Mouse (Mus musculus): ENCODE results near the gene Ccdc162. TPM values are rescaled to one million over a fixed set of nuclear protein-coding genes. Genes with fewer than 3 reads are reported as not detected.

Ccdc162 gene
- polyA plus RNA-seq, 1 experiment = 5.0 TPM

GRCm38 (mm10) chr10:41520410-41520673, 196.1 kb downstream of the Ccdc162 start:
- peaks cover 59% of the 10 kb centered on the region for H3K79me2 ChIP-seq (ENCODE audit: control insufficient read depth, insufficient read depth)
- H3K36me3 ChIP-seq (ENCODE audit: control insufficient read depth, insufficient read depth) = peaks cover 16% of the 10 kb centered on the region
- TF ChIP-seq POLR2AphosphoS2 (IDR thresholded peaks at IDR 0.05; ENCODE audit: insufficient read length, low read depth) = no peak
- TF ChIP-seq E2F4 (IDR thresholded peaks at IDR 0.05; ENCODE audit: insufficient read depth) = no peak
- no peak for TF ChIP-seq MAX (IDR thresholded peaks at IDR 0.05; ENCODE audit: low read depth)
- TF ChIP-seq TCF12 (IDR thresholded peaks at IDR 0.05; ENCODE audit: insufficient read depth, poor library complexity, severe bottlenecking) = no peak
- no peak for TF ChIP-seq CEBPB (IDR thresholded peaks at IDR 0.05; ENCODE audit: insufficient read depth, poor library complexity, severe bottlenecking)
- TF ChIP-seq SRF (IDR thresholded peaks at IDR 0.05; ENCODE audit: control insufficient read depth, insufficient read length, low read depth) = no peak
- H3K27me3 ChIP-seq (ENCODE audit: control insufficient read depth, insufficient read depth, insufficient read length) = no peaks in the 10 kb centered on the region
- peak overlapping the region; percentile 62 for H3ac ChIP-seq (ENCODE audit: control insufficient read depth, insufficient read length)
- peak overlapping the region; percentile 75 for H3K4me3 ChIP-seq
- H3K4me2 ChIP-seq (ENCODE audit: low read depth) = peak overlapping the region; percentile 88

- H3K4me2 ChIP-seq (ENCODE audit: low read depth) = peak overlapping the region; percentile 88
- peak overlapping the region; percentile 75 for H3K4me3 ChIP-seq
- H3K36me3 ChIP-seq (ENCODE audit: control insufficient read depth, insufficient read depth) = peaks cover 16% of the 10 kb centered on the region
- H3ac ChIP-seq (ENCODE audit: control insufficient read depth, insufficient read length) = peak overlapping the region; percentile 62
- peaks cover 53% of the 10 kb centered on the region for H3K79me2 ChIP-seq (ENCODE audit: control insufficient read depth, insufficient read depth)
- TF ChIP-seq REST (IDR thresholded peaks at IDR 0.05; ENCODE audit: insufficient read depth, insufficient read length) (no peak), TCF12 (IDR thresholded peaks at IDR 0.05; ENCODE audit: insufficient read depth, poor library complexity, severe bottlenecking) (no peak), MYOG (IDR thresholded peaks at IDR 0.05; ENCODE audit: control insufficient read depth in 1 of 3, insufficient read depth in 1 of 3, insufficient read length in 2 of 3, low read depth in 2 of 3) (peak in 1 of 3 experiments; percentile 34)
- no peaks in the 10 kb centered on the region for H3K27me3 ChIP-seq (ENCODE audit: control insufficient read depth, insufficient read depth, insufficient read length)
Observed at GRCm38 (mm10) chr10:41519640-41520409, 196.6 kb downstream of the Ccdc162 start.

- H3K4me3 ChIP-seq = peak within 1 kb of the TSS; percentile 75
- H3ac ChIP-seq (ENCODE audit: control insufficient read depth, insufficient read length) = peak within 1 kb of the TSS; percentile 62
- peak within 1 kb of the TSS; percentile 88 for H3K4me2 ChIP-seq (ENCODE audit: low read depth)
- TF ChIP-seq TCF12 (IDR thresholded peaks at IDR 0.05; ENCODE audit: insufficient read depth, poor library complexity, severe bottlenecking) (no peak), E2F4 (IDR thresholded peaks at IDR 0.05; ENCODE audit: insufficient read depth) (no peak), MYOD1 (IDR thresholded peaks at IDR 0.05; ENCODE audit: control insufficient read depth in 1 of 3, insufficient read length in 2 of 3, low read depth in 2 of 3) (peak in 2 of 3 experiments; percentile 59 to 79), POLR2A (IDR thresholded peaks at IDR 0.05; ENCODE audit: insufficient read length, low read depth) (peak; percentile 90), TCF3 (IDR thresholded peaks at IDR 0.05; ENCODE audit: insufficient read length, low read depth) (peak; percentile 10), MYOG (IDR thresholded peaks at IDR 0.05; ENCODE audit: control insufficient read depth in 1 of 3, insufficient read depth in 1 of 3, insufficient read length in 2 of 3, low read depth in 2 of 3) (peak in 2 of 3 experiments; percentile 43 to 50), POLR2AphosphoS2 (IDR thresholded peaks at IDR 0.05; ENCODE audit: insufficient read length, low read depth) (peak; percentile 99), REST (IDR thresholded peaks at IDR 0.05; ENCODE audit: insufficient read depth, insufficient read length) (peak; percentile 5), USF1 (IDR thresholded peaks at IDR 0.05; ENCODE audit: low read depth) (peak; percentile 89)
- no peaks in the 10 kb centered on the region for H3K27me3 ChIP-seq (ENCODE audit: control insufficient read depth, insufficient read depth, insufficient read length)
- peaks cover 46% of the 10 kb centered on the region for H3K79me2 ChIP-seq (ENCODE audit: control insufficient read depth, insufficient read depth)
- peaks cover 10% of the 10 kb centered on the region for H3K36me3 ChIP-seq (ENCODE audit: control insufficient read depth, insufficient read depth)
Observed at GRCm38 (mm10) chr10:41518981-41519618, 197.3 kb downstream of the Ccdc162 start, which contains the start of gene Cd164. TSS of gene Cd164 (plus strand) at chr10:41519414.

- H3K4me2 ChIP-seq (ENCODE audit: low read depth) = peak overlapping the region; percentile 59
- H3K27me3 ChIP-seq (ENCODE audit: control insufficient read depth, insufficient read depth, insufficient read length) = no peaks in the 10 kb centered on the region
- peak overlapping the region; percentile 75 for H3K4me3 ChIP-seq
- H3ac ChIP-seq (ENCODE audit: control insufficient read depth, insufficient read length) = peak overlapping the region; percentile 62
- H3K36me3 ChIP-seq (ENCODE audit: control insufficient read depth, insufficient read depth) = peaks cover 5% of the 10 kb centered on the region
- H3K79me2 ChIP-seq (ENCODE audit: control insufficient read depth, insufficient read depth) = peaks cover 41% of the 10 kb centered on the region
- TF ChIP-seq REST (IDR thresholded peaks at IDR 0.05; ENCODE audit: insufficient read depth, insufficient read length) (no peak), POLR2AphosphoS2 (IDR thresholded peaks at IDR 0.05; ENCODE audit: insufficient read length, low read depth) (no peak), TCF12 (IDR thresholded peaks at IDR 0.05; ENCODE audit: insufficient read depth, poor library complexity, severe bottlenecking) (no peak), POLR2A (IDR thresholded peaks at IDR 0.05; ENCODE audit: insufficient read length, low read depth) (no peak), E2F4 (IDR thresholded peaks at IDR 0.05; ENCODE audit: insufficient read depth) (no peak), SRF (IDR thresholded peaks at IDR 0.05; ENCODE audit: control insufficient read depth, insufficient read length, low read depth) (no peak), MAX (IDR thresholded peaks at IDR 0.05; ENCODE audit: low read depth) (no peak), TCF3 (IDR thresholded peaks at IDR 0.05; ENCODE audit: insufficient read length, low read depth) (no peak), CEBPB (IDR thresholded peaks at IDR 0.05; ENCODE audit: insufficient read depth, poor library complexity, severe bottlenecking) (no peak), MYOD1 (IDR thresholded peaks at IDR 0.05; ENCODE audit: control insufficient read depth in 1 of 3, insufficient read length in 2 of 3, low read depth in 2 of 3) (no peak), USF1 (IDR thresholded peaks at IDR 0.05; ENCODE audit: low read depth) (no peak), MYOG (IDR thresholded peaks at IDR 0.05; ENCODE audit: control insufficient read depth in 1 of 3, insufficient read depth in 1 of 3, insufficient read length in 2 of 3, low read depth in 2 of 3) (no peak)
Observed at GRCm38 (mm10) chr10:41518508-41518980, 197.9 kb downstream of the Ccdc162 start.

- H3K4me3 ChIP-seq = no peak overlapping the region
- H3ac ChIP-seq (ENCODE audit: control insufficient read depth, insufficient read length) = no peak overlapping the region
- H3K36me3 ChIP-seq (ENCODE audit: control insufficient read depth, insufficient read depth) = no peaks in the 10 kb centered on the region
- peaks cover 4% of the 10 kb centered on the region for H3K79me2 ChIP-seq (ENCODE audit: control insufficient read depth, insufficient read depth)
- H3K4me2 ChIP-seq (ENCODE audit: low read depth) = no peak overlapping the region
- H3K27me3 ChIP-seq (ENCODE audit: control insufficient read depth, insufficient read depth, insufficient read length) = no peaks in the 10 kb centered on the region
- no peak for TF ChIP-seq POLR2AphosphoS2 (IDR thresholded peaks at IDR 0.05; ENCODE audit: insufficient read length, low read depth)
- TF ChIP-seq MYOD1 (IDR thresholded peaks at IDR 0.05; ENCODE audit: control insufficient read depth in 1 of 3, insufficient read length in 2 of 3, low read depth in 2 of 3) = no peak
- TF ChIP-seq MAX (IDR thresholded peaks at IDR 0.05; ENCODE audit: low read depth) = no peak
- TF ChIP-seq TCF12 (IDR thresholded peaks at IDR 0.05; ENCODE audit: insufficient read depth, poor library complexity, severe bottlenecking) = no peak
- no peak for TF ChIP-seq REST (IDR thresholded peaks at IDR 0.05; ENCODE audit: insufficient read depth, insufficient read length)
- no peak for TF ChIP-seq SRF (IDR thresholded peaks at IDR 0.05; ENCODE audit: control insufficient read depth, insufficient read length, low read depth)
- TF ChIP-seq POLR2A (IDR thresholded peaks at IDR 0.05; ENCODE audit: insufficient read length, low read depth) = no peak
- no peak for TF ChIP-seq MYOG (IDR thresholded peaks at IDR 0.05; ENCODE audit: control insufficient read depth in 1 of 3, insufficient read depth in 1 of 3, insufficient read length in 2 of 3, low read depth in 2 of 3)
Observed at GRCm38 (mm10) chr10:41514921-41515320, 201.5 kb downstream of the Ccdc162 start.
